ENCODE assay signal across 21 mouse cellular contexts in the genomic region with DNA sequence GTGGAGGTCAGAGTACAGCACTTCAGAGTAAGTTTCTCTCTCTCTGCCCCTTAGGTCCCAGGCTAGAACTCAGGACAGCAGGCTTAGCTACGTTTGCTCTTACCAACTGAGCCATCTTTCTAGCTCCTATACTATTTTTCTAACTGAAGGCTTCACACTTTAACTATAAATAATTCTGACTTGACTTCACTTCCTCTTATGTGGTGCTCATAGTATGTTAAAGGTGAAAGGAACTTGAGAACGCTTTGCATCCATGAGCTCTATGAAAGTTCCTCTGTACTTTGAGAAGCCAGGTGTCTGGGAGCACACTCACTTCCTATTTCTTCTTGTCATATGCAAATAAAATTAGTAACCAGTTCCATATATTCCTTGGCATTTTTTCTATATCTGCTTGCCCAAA. TPM values are rescaled to one million over a fixed set of nuclear protein-coding genes. Genes with fewer than 3 reads are reported as not detected.
DNase-seq lines count a peak whose midpoint lies in the region; ATAC-seq lines count a peak whose summit lies in the region.
"Had no signal": no experiment of that assay in that cellular context is flagged by ENCODE, and none has a peak within 500 bp of the region (broad histone marks: within the 10 kb centered on the region; RNA-seq: fewer than 3 reads in every experiment).

No protein-coding gene starts in this region.

- DNase-seq in A20 (ENCODE audit: low read depth, low spot score), result peak; percentile 70
- DNase-seq in splenic B cell, adult 2 months (ENCODE audit: low read depth, low spot score), result peak; percentile 26
- DNase-seq in cerebellum, postnatal 25 days, result no peak
- no peak for DNase-seq in kidney, postnatal 25 days
- DNase-seq: adrenal gland, adult 8-10 months; adrenal gland, postnatal 14 days; adrenal gland, postnatal 36 days; cerebellum, adult 11-12 months; cerebellum, adult 2 months; cerebellum, adult 9-10 months; cerebellum, postnatal 10 days; cerebellum, postnatal 36 days; embryo, embryonic 11 days; forebrain, postnatal 0 days had no signal

- H3K36me3 ChIP-seq in splenic B cell, adult 2 months (ENCODE audit: control insufficient read depth, insufficient read depth, low read length, poor library complexity, severe bottlenecking), result 0 out of 2 replicates have a peak, but pooled peaks cover 2% of the 10 kb centered on the region

- ATAC-seq in hematopoietic stem cell, adult 5-6 weeks (replicated peaks in 1 of 2; ENCODE audit: insufficient read depth in 1 of 2, low FRiP score in 2 of 2, low TSS enrichment in 1 of 2, low read depth in 1 of 2, poor library complexity in 2 of 2, severe bottlenecking in 2 of 2), result peak; percentile 42 to 46; a peak in 2 of 4 replicates
- ATAC-seq: activated CD4-positive, CD25-positive, alpha-beta regulatory T cell, adult 4 months; forebrain, embryonic 13.5 days; forebrain, embryonic 15.5 days; forebrain, postnatal 0 days; Patski had no signal

- H3K27me3 ChIP-seq in splenic B cell, adult 2 months (ENCODE audit: control insufficient read depth, insufficient read depth, low read length, poor library complexity, severe bottlenecking), result no peaks in the 10 kb centered on the region
- H3K27me3 ChIP-seq: embryonic facial prominence, embryonic 13.5 days; embryonic facial prominence, embryonic 15.5 days; forebrain, embryonic 13.5 days; forebrain, embryonic 15.5 days; Patski had no signal

RNA-seq across cellular contexts. Expression of gene Gab2, which starts 20.4 kb away (rescaled TPM):
- 18.1 and 18.3 TPM in 2 replicates for total RNA-seq in hematopoietic stem cell, adult 5-6 weeks (2017)

Comparison
In these comparisons a context has a peak if more than half of its experiments do, and no peak if none do; other contexts are left out.
1. DNase-seq: peak in A20 (single experiment) and splenic B cell, adult 2 months (single experiment); none in cerebellum, postnatal 25 days (0 of 2) and kidney, postnatal 25 days (0 of 2).